Mouse (Mus musculus) Patski (cell line): ENCODE measurements around the gene Pou2f3. TPM values are rescaled to one million over a fixed set of nuclear protein-coding genes. Genes with fewer than 3 reads are reported as not detected.

Experiments
- ATAC-seq: fragments of 100-300 bp; one replicate; pipeline ENCODE4 v1.8.0; 2021
- CTCF ChIA-PET: fragments of 350-600 bp; sonication (Branson Sonifier 250); formaldehyde crosslinking; loops from one replicate; lab custom pipeline; 2022; ENCODE audit warnings: inconsistent platforms; lab: Charles Lee
- POLR2A ChIA-PET: fragments of 350-600 bp; sonication (Branson Sonifier 250); formaldehyde crosslinking; loops from one replicate; lab custom pipeline; 2022; ENCODE audit warnings: antibody characterized with exemption, inconsistent platforms; lab: Charles Lee
- DNase-seq: peaks from one replicate; pipeline ENCODE4 v3.0.0-alpha.2; 2011; ENCODE audit warnings: low read depth, low spot score
- H3K27me3 ChIP-seq: fragments of 371-371 bp; one replicate; pipeline ENCODE4 v1.5.1; 2021
- CTCF ChIP-seq: fragments of 100-300 bp; IDR thresholded peaks from one replicate; pipeline ENCODE4 v1.5.1; 2021
- in situ Hi-C: fragments of 300-500 bp; cut with MboI; formaldehyde crosslinking; loops from 3 replicates; pipeline ENCODE4 v1.11.1; 2018; ENCODE audit warnings: low pct_unique_long_range_greater_than_20kb, mixed read lengths
- polyA plus RNA-seq: library from polyadenylated mRNA; unstranded; gene quantifications from one replicate; pipeline ENCODE4 v1.2.3, GENCODE M21; 2021

Pou2f3 gene
- 0.04 TPM for polyA plus RNA-seq

- peaks cover 10% of the 10 kb centered on the region for H3K27me3 ChIP-seq
- ChIA-PET CTCF (interaction anchor here (0.6 to 2.6 kb wide), 18 partner anchors 10 to 211 kb away, joined by 3 to 28 read pairs (median 4); no protein-coding TSS in a partner anchor), POLR2A (interaction anchor here (0.6 kb wide), 1 partner anchor 58 kb away, joined by 3 read pairs; no protein-coding TSS in a partner anchor)
- ATAC-seq (no peak), DNase-seq (no peak)
- no peak for TF ChIP-seq CTCF
- in situ Hi-C loops: loop anchor here (5.0 kb wide), 1 partner anchor 208 kb away; no protein-coding TSS in a partner anchor
Observed at GRCm38 (mm10) chr9:43210190-43210682, at the start of gene Pou2f3. TSS of gene Pou2f3 (minus strand) at chr9:43210369.

GRCm38 (mm10) chr9:43253271-43253681 is 43.1 kb upstream of the Pou2f3 start:
- H3K27me3 ChIP-seq: no peaks in the 10 kb centered on the region
- POLR2A ChIA-PET: no interaction called here
- no peak for ATAC-seq
- TF ChIP-seq CTCF: no peak
- no peak for DNase-seq
- in situ Hi-C loops: no loop called here
- CTCF ChIA-PET: interaction anchor here (1.2 kb wide), 1 partner anchor 10 kb away, joined by 4 read pairs; no protein-coding TSS in a partner anchor

GRCm38 (mm10) chr9:43252790-43253189 is 42.6 kb upstream of the Pou2f3 start:
- in situ Hi-C loops: no loop called here
- ATAC-seq (no peak), DNase-seq (no peak)
- H3K27me3 ChIP-seq: no peaks in the 10 kb centered on the region
- TF ChIP-seq CTCF: no peak
- ChIA-PET POLR2A (no interaction called here), CTCF (interaction anchor here (1.2 kb wide), 1 partner anchor 10 kb away, joined by 4 read pairs; no protein-coding TSS in a partner anchor)

GRCm38 (mm10) chr9:43251786-43252185 is 41.6 kb upstream of the Pou2f3 start:
- DNase-seq: no peak
- ChIA-PET POLR2A (no interaction called here), CTCF (no interaction called here)
- no peak for TF ChIP-seq CTCF
- no peaks in the 10 kb centered on the region for H3K27me3 ChIP-seq
- no peak for ATAC-seq
- in situ Hi-C loops: no loop called here

GRCm38 (mm10) chr9:43246738-43247180 is 36.6 kb upstream of the Pou2f3 start:
- POLR2A ChIA-PET: no interaction called here
- no peak for TF ChIP-seq CTCF
- H3K27me3 ChIP-seq: no peaks in the 10 kb centered on the region
- no peak for DNase-seq
- in situ Hi-C loops: no loop called here
- CTCF ChIA-PET: no interaction called here
- ATAC-seq: no peak

- CTCF ChIA-PET: no interaction called here
- in situ Hi-C loops: no loop called here
Observed at GRCm38 (mm10) chr9:43245801-43246570, 35.8 kb upstream of the Pou2f3 start.

GRCm38 (mm10) chr9:43242432-43242831 is 32.3 kb upstream of the Pou2f3 start:
- no peaks in the 10 kb centered on the region for H3K27me3 ChIP-seq
- ChIA-PET POLR2A (no interaction called here), CTCF (interaction anchor here (0.5 kb wide), 1 partner anchor 16 kb away, joined by 3 read pairs; no protein-coding TSS in a partner anchor)
- no peak for ATAC-seq
- in situ Hi-C loops: no loop called here
- DNase-seq: no peak
- TF ChIP-seq CTCF: no peak

More at GRCm38 (mm10) chr9:43245801-43246570, 35.8 kb upstream of the Pou2f3 start:
- H3K27me3 ChIP-seq: no peaks in the 10 kb centered on the region
- POLR2A ChIA-PET: no interaction called here
- TF ChIP-seq CTCF: no peak
- DNase-seq (no peak), ATAC-seq (no peak)

- DNase-seq (no peak), ATAC-seq (no peak)
- no peak for TF ChIP-seq CTCF
- in situ Hi-C loops: no loop called here
- ChIA-PET POLR2A (no interaction called here), CTCF (no interaction called here)
- H3K27me3 ChIP-seq: no peaks in the 10 kb centered on the region
Observed at GRCm38 (mm10) chr9:43241970-43242369, 31.8 kb upstream of the Pou2f3 start.

- POLR2A ChIA-PET: no interaction called here
- no peak for TF ChIP-seq CTCF
- H3K27me3 ChIP-seq: no peaks in the 10 kb centered on the region
- ATAC-seq (no peak), DNase-seq (no peak)
- CTCF ChIA-PET: no interaction called here
- in situ Hi-C loops: no loop called here
Observed at GRCm38 (mm10) chr9:43241291-43241690, 31.1 kb upstream of the Pou2f3 start.

GRCm38 (mm10) chr9:43240594-43240900 is 30.4 kb upstream of the Pou2f3 start:
- ChIA-PET POLR2A (no interaction called here), CTCF (no interaction called here)
- DNase-seq (no peak), ATAC-seq (no peak)
- in situ Hi-C loops: no loop called here
- no peak for TF ChIP-seq CTCF
- no peaks in the 10 kb centered on the region for H3K27me3 ChIP-seq
